Mouse (Mus musculus) spleen, postnatal 0 days (tissue): ENCODE data around the gene Ndufv1. TPM values are rescaled to one million over a fixed set of nuclear protein-coding genes. Genes with fewer than 3 reads are reported as not detected.

Experiments used
- polyA plus RNA-seq: library from polyadenylated mRNA; unstranded; fragments of >200 nt; fragmentation: Nextera tagmentation; extraction: Ambion mirVana; gene quantifications from 2 replicates; pipeline ENCODE4 v1.2.1, GENCODE M21; 2015

Ndufv1 gene
- 162 and 170 TPM in 2 replicates for polyA plus RNA-seq

DNA sequence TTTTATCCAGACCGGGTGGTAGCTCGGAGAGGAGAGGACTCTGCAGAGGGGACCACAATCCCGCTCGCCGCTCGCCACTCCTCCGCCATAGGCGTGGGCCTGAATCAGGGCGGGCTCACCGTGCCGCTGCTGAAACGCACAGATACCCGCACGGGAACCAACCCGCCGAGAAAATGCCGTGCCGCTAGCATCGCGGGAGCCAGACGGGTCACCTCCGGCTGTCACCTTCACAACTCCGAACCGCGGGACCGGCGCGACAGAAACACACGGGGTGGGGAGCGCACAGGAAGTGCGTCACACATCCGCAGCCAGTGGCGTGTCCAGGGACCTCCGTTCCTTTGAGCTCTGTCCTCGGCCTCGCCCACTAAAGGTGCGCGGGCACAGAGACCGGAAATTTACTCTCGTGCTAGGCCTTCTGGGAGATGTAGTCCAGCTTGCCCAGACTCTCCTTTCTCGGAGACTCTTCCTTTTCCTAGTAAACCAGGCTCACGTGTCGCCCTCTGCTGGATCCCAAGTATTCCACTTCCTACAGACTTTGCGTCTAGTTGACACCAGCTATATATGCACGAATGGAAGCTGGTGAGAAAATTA lies at the start of gene Ndufv1:
Ndufv1 (minus strand) TSS at position 375 of the 591 bp plus-strand sequence.

DNA sequence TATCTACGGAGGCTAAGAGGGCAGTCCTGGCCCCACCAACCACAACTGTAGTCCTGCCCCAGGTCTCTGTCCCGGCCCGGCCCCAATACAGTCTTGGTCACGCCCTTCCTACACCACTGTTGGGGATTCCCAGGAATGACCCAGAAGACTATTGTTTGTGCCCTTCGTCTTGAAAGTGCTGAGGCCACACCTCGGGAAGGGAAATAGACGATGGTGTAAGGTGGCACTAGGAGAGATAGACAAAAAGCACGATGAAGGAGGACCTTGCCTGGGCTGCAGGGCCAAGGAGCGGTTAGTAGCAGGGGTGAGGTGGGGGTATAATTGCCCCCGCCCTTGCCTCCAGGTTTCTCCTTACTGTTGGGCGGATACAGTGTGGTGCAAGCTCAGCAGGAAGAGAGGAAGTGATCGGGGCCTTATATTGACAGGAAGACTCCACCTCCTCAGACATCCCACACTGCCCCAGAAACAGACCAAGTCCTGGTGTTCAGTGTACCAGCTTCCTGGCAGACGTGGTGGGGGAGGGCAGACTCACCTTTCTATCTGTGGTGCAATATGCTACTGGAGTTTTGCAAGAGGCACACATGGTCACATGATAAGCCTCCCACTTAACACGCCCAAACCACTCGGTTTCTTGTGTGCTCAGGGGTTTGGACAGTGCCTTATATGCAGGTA lies 46.6 kb upstream of the Ndufv1 start, which contains the start of gene Gstp3:
Gstp3 (minus strand) TSS at position 501 of the 672 bp plus-strand sequence.

DNA sequence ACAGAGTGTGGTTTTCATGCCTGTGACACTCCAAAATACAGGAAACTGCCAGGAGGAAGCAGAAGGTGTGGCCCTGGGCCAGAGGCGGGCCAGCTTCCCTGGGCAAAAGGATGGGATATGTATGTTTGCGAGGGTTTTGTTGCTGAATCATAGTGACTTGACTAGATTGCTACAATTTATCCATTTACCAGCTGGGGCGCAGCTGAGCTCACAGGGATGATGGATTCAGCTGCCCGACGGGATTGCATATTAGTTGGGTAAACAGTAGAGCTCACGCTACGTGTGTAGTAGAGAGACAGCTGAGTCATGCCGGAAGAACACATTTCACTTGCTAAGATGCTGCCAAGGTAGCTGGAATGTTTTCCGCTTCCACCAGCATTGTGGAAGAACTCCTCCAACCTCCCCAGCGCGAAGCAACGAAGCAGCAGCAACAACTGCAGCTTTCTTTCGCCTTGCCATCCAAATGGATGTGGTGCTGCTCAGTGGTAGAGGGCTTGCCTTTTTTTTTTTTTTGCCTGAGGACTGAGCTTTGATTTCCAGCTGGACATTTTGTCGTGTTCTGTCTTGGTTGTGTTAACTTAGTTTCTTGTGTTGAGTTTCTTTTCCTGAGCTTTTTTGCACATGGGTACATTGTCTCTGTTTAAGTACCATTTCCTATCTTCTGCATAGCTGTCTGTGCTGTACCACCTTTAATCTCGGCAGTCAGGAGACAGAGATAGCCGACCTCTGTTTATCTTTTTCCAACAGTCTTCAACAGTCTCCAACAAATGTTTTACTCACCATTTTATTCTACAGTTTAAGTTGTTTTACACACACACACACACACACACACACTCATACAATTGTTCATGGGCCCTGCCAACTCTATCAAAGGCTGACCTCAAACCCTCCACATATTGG lies 33.6 kb upstream of the Ndufv1 start, which contains the start of gene Gstp2:
Gstp2 (minus strand) TSS at position 58 of the 900 bp plus-strand sequence.

GRCm38 (mm10) chr19:4037788-4038232 lies 25.2 kb upstream of the Ndufv1 start, which contains the start of gene Gstp1:
TSS of gene Gstp1 (minus strand) at chr19:4037985.

DNA sequence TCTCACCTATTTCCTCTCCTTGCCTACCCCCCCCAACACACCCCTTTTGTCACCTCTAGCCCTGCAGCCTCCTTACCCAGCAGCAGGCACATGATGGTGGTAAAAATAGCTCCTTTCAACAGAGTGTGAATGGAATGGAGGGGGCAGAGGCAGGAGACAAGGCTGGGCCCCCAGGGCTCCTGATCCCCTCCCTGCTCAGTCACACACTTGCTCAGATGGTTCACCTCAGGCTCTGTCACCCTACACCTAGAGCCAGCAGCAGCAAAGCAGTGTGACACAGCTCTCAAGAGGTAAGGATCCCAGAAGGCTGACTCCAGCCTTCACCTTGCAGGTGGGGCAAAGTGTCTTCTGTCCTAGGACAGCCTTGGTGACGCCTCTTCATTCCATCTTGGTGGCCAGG lies 9.5 kb downstream of the Ndufv1 start, which contains the start of gene Doc2g:
Doc2g (plus strand) TSS at position 202 of the 400 bp plus-strand sequence.

DNA sequence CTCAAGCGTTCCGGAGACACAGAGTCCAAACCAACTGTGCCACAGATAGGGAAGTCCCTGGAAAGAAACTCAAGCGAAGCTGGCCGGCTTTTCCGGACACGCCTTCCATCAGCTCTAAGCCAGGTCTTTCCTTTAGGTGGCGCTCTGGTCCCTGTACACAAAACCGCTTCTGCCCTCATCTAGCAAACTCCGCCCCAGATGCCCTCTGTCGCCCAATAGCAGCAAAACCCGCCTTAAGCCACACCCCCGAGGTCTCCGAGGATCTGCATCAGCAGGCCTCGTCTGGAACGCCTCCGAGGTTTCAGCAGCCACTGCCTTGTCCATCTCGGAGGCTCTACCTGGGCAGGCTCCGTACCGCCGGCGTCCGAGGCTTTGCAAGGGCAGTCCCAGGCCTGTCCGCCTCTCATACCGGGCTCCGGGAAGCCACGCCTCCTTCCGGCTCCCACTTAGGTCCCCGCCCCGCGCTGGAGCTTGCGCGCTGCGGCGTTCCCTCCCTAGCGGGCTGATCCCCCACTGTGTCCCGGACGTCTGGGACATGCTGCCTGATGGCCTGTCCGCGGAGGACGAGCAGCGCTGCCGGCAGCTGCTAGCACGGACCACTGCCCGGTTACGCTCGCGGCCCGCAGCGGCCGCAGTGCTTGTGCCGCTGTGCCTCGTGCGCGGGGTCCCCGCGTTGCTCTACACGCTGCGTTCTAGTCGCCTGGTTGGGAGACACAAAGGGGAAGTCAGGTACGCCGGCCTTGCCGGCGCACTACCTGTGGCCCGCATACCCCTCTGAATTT lies 12.3 kb downstream of the Ndufv1 start, which contains the start of the genes Nudt8 and Gm49405:
Nudt8 (plus strand) TSS at position 462 of the 782 bp plus-strand sequence.
Gm49405 (plus strand) TSS at position 508 of the 782 bp plus-strand sequence.

GRCm38 (mm10) chr19:3992416-3992815 lies 20.2 kb downstream of the Ndufv1 start, which contains the start of gene Tbx10:
TSS of gene Tbx10 (plus strand) at chr19:3992752.

GRCm38 (mm10) chr19:3986334-3986733 lies 26.3 kb downstream of the Ndufv1 start, which contains the start of gene Acy3:
TSS of gene Acy3 (plus strand) at chr19:3986570.

GRCm38 (mm10) chr19:3972229-3972628 lies 40.4 kb downstream of the Ndufv1 start, which contains the start of gene Aldh3b2:
TSS of gene Aldh3b2 (plus strand) at chr19:3972328.

DNA sequence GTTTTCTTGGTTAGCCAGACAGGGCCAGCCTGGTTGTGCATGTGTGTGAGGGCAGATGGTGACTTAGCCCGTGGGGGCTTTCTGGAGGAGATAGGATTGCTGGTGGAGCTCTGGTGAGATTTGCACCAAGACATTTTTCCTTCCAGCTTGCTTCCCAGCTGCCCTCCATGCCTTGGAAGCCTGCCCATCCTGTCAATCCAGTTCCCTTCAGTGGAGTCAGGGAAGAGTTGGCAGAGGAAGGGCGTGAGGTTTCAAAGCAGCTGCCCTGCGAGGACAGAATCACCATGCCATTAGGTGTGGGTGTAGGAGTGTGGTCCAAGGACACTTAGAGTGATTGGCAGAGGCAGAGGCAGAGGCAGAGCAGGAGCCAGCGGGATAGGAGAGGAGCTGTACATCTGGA lies 54.1 kb downstream of the Ndufv1 start, which contains the start of gene Aldh3b3:
Aldh3b3 (plus strand) TSS at position 176 of the 400 bp plus-strand sequence.

Other genes with a start within 250 kb of the Ndufv1 start
- 9.7 and 11.8 TPM in 2 replicates for gene Kmt5b, start 245.4 kb downstream of the Ndufv1 start, polyA plus RNA-seq
- gene Chka, start 161.0 kb downstream of the Ndufv1 start, polyA plus RNA-seq, result 11.0 and 14.0 TPM in 2 replicates
- gene Tcirg1, start 105.7 kb downstream of the Ndufv1 start, polyA plus RNA-seq, result 23.3 and 40.3 TPM in 2 replicates
- gene Ndufs8, start 100.0 kb downstream of the Ndufv1 start, polyA plus RNA-seq, result 167 and 176 TPM in 2 replicates
- gene Aldh3b1, start 83.0 kb downstream of the Ndufv1 start, polyA plus RNA-seq, result 12.5 and 18.9 TPM in 2 replicates
- gene Unc93b1, start 77.6 kb downstream of the Ndufv1 start, polyA plus RNA-seq, result 48.2 and 70.6 TPM in 2 replicates
- 0.08 and 0.15 TPM in 2 replicates for gene Aldh3b3, start 54.2 kb downstream of the Ndufv1 start, polyA plus RNA-seq
- gene Aldh3b2, start 40.5 kb downstream of the Ndufv1 start, polyA plus RNA-seq, result 0.45 and 0.91 TPM in 2 replicates
- gene Acy3, start 26.2 kb downstream of the Ndufv1 start, polyA plus RNA-seq, result 7.9 and 9.8 TPM in 2 replicates
- 0.06 TPM in 1 of 2 replicates, not detected in the other for gene Tbx10, start 20.1 kb downstream of the Ndufv1 start, polyA plus RNA-seq
- 20.8 and 22.9 TPM in 2 replicates for gene Nudt8, start 12.2 kb downstream of the Ndufv1 start, polyA plus RNA-seq
- gene Gm49405, start 12.2 kb downstream of the Ndufv1 start, polyA plus RNA-seq, result 0.71 and 0.87 TPM in 2 replicates
- gene Doc2g, start 9.5 kb downstream of the Ndufv1 start, polyA plus RNA-seq, result 1.3 and 1.6 TPM in 2 replicates
- gene Gstp1, start 25.2 kb upstream of the Ndufv1 start, polyA plus RNA-seq, result 309 and 335 TPM in 2 replicates
- gene Gstp2, start 33.2 kb upstream of the Ndufv1 start, polyA plus RNA-seq, result 7.4 and 12.0 TPM in 2 replicates
- gene Gstp3, start 46.8 kb upstream of the Ndufv1 start, polyA plus RNA-seq, result 30.1 and 31.1 TPM in 2 replicates
- 0.19 TPM in 1 of 2 replicates, not detected in the other for gene Cabp2, start 68.8 kb upstream of the Ndufv1 start, polyA plus RNA-seq
- gene Cdk2ap2, start 84.4 kb upstream of the Ndufv1 start, polyA plus RNA-seq, result 172 and 193 TPM in 2 replicates
- 16.6 and 22.5 TPM in 2 replicates for gene Pitpnm1, start 87.2 kb upstream of the Ndufv1 start, polyA plus RNA-seq
- 46.8 and 51.7 TPM in 2 replicates for gene Aip, start 113.1 kb upstream of the Ndufv1 start, polyA plus RNA-seq
- gene Gpr152, start 127.0 kb upstream of the Ndufv1 start, polyA plus RNA-seq, result not detected in 2 replicates
- 0.34 and 0.51 TPM in 2 replicates for gene Cabp4, start 131.2 kb upstream of the Ndufv1 start, polyA plus RNA-seq
- gene Coro1b, start 135.8 kb upstream of the Ndufv1 start, polyA plus RNA-seq, result 83.9 and 109 TPM in 2 replicates
- gene Ptprcap, start 140.8 kb upstream of the Ndufv1 start, polyA plus RNA-seq, result 54.1 and 74.8 TPM in 2 replicates
- 30.1 and 37.0 TPM in 2 replicates for gene Rps6kb2, start 150.5 kb upstream of the Ndufv1 start, polyA plus RNA-seq
- 2.5 and 3.6 TPM in 2 replicates for gene Carns1, start 162.7 kb upstream of the Ndufv1 start, polyA plus RNA-seq
- 26.1 and 34.7 TPM in 2 replicates for gene Tbc1d10c, start 178.5 kb upstream of the Ndufv1 start, polyA plus RNA-seq
- 442 and 443 TPM in 2 replicates for gene Ppp1ca, start 179.3 kb upstream of the Ndufv1 start, polyA plus RNA-seq
- gene Rad9a, start 188.9 kb upstream of the Ndufv1 start, polyA plus RNA-seq, result 17.5 and 19.7 TPM in 2 replicates
- 3.2 and 4.0 TPM in 2 replicates for gene Clcf1, start 201.4 kb upstream of the Ndufv1 start, polyA plus RNA-seq
- not detected in 2 replicates for gene AC109138.7, start 201.6 kb upstream of the Ndufv1 start, polyA plus RNA-seq
- gene Pold4, start 219.1 kb upstream of the Ndufv1 start, polyA plus RNA-seq, result 30.2 and 35.5 TPM in 2 replicates